Mouse (Mus musculus): Measurements from ENCODE around the gene Cuedc2.

Gene Cuedc2

DNA sequence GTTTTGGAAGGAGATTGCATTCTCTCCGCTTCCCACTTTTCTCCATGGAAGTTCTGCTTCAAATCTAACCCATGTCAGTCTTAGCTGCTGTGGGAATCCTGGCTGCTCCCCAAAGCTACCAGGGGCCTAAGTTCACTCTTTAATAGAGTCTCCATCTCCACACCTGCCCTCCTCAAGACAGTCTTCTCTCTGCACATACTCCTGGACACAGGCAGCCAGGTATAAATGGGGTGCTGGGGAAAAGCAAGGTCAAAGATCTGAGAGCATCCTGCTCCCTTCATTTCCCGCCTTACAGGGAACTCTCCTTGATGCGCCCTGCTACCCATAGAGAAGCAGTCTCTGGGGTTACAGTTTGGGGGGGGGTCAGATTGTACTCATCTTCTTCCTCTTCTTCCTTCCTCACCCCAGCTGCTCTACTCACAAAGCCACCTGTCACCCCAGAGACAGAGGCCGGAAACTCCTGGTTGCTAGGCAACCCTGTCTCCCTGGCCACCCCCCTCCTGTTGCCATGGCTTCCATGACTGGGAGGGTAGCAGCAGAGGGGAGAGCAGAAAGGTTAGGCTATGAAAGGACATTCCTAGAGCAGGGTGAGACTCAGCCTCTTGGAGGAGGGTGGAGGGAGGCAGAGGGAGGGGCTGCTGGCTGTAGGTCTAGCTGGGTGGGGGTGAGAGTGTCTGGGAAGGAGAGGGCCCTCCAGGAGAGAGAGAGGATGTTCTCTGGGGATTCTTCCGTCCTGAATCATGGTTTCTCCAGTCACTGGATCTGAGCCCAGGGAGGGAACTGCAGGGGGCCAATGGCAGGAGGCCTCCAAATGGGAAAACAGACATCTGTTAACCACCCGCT lies 17.2 kb downstream of the Cuedc2 start:
- no peak for DNase-seq (ENCODE audit: low spot score in 2 of 2)

DNA sequence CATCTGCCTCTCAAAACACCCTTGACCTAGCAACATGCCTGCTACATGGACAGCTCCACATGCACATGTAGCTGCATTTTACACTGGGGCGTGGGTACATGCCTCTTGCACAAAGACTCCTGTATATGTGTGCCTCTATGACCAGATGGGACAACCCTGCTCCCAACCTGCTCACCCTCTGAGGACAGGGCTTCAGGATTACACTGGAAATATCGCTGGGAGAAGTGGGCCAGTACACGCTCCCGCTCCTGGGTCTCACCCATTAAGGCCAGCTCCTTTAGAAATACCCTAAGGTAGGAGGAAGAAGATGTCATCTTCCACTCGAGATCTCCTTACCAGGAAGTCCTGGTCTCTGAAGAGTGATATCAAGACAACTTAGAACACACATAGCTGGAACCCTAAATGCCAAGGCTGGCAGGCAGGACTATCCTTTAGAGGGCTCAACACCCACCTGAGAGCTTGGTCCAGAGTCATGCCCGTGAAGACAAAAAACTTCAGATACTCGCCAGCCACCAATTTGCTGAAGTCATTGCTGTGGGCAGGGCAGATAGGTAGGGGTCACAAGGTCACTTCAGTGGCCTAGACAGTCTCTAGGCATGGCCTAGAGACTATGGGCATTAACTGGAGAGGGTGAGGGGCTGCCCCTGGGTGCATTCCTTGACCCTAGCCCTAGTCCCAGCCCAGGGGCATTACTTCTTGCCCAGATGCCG lies 18.3 kb downstream of the Cuedc2 start:
- DNase-seq (ENCODE audit: low spot score in 2 of 2), result no peak

DNA sequence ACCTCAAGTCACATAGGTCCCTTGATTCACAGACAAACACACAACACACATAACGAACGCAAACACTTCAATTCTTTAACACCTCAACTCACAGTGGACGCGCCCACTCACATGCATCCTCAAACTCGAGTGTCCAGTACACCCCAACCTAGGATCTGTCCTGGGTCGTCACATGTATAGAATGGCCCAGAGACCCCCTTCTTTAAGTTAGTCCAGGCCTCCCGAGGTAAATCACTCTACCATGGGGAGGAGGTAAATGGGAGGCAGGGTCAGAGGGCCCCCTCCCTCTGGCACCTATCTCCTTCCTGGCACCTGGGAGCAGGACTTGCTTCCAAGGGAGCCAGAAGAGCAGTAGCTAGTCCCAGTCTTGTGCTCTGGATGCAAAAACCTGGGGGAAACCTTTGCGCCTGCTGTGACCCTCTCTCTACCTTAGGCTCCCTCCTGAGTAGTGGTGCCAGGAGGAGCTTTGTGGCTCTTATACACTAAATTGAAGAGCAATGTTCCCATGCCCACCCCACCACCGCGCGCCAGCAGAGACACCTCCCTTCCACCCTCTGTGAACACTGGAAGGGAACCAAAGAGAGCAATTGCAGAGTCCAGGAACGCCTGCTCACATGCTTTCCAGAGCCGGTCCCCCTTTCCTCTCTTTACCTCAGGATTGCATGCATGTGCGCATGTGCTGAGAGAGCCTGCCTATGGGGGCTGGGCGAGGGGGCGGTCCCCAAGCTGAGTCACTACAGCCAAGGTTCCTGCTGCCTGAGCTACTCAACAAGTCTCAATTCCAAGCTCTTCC lies 19.7 kb downstream of the Cuedc2 start:
- DNase-seq (ENCODE audit: low spot score in 2 of 2), result no peak

DNA sequence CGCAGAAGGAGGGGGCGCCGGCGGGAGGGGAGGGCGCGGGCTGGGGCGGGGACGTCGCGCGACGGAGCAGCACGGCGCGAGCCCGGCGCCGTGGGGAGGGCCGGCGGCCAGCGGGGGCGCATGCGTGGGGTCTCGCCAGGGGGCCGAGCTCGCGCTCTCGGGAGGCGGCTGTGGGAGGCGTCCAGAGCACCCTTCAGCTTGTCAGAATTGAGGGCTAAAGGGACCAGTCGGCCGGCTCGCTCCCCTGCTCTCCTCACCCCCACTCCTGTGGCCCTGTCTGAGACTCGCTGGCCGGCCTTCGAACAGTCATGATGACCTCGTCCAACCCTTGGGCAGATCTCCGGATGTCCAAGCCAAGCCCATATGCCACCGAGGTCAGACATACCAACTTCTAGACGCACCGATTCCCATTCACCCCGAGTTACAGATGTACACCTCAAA lies 20.5 kb downstream of the Cuedc2 start:
- no peak for DNase-seq (ENCODE audit: low spot score in 2 of 2)

DNA sequence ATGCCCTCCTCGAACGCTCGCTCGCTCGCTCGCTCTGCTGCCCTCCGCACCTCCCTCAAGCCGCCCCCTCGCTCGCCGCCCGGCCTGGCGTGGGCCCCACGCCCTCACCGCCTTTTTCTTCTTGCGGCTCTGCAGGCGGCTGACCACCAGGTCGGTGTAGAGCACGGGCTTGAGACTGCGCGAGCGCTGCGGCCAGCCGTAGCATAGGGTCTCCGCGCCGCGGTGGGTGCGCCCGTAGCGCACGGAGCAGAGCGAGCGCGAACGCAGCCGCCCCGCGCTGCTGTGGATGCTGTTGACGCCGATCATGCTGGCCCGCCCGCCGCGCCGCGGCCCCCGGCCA lies 21.0 kb downstream of the Cuedc2 start:
- no peak for DNase-seq (ENCODE audit: low spot score in 2 of 2)

DNA sequence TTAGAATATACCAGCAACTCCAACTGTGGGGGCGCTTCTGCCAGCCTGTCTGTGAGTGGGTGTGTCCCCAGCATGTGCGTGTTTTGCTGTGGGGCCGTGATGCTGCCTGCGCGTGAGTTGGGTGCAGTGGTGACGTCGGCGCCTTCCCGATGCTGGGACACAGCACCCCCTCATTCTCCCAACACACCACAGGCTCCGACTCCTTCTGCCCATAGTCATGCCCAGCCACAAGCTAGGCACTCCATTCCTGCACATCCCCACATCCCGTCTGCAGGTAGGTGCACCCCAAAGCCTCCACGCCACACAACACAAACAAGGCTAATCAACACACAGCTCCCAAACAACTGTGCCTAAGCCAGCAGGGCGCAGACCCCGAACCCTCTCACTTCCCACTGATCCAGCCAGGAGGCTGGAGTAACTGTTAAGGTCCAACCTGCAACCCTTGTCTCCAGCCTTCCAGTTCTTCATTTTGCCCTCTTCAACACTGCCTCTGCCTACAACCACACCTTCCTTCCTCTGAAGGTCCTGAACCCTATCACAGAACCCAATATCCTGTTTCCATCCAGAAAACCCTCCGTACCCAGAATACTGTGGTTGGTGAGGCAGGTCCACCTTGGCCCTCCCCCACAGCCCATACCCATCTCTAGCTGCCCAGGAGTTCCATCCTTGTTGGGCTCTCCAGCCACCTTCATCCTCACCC lies 21.5 kb downstream of the Cuedc2 start:
- no peak for DNase-seq (ENCODE audit: low spot score in 2 of 2)

DNA sequence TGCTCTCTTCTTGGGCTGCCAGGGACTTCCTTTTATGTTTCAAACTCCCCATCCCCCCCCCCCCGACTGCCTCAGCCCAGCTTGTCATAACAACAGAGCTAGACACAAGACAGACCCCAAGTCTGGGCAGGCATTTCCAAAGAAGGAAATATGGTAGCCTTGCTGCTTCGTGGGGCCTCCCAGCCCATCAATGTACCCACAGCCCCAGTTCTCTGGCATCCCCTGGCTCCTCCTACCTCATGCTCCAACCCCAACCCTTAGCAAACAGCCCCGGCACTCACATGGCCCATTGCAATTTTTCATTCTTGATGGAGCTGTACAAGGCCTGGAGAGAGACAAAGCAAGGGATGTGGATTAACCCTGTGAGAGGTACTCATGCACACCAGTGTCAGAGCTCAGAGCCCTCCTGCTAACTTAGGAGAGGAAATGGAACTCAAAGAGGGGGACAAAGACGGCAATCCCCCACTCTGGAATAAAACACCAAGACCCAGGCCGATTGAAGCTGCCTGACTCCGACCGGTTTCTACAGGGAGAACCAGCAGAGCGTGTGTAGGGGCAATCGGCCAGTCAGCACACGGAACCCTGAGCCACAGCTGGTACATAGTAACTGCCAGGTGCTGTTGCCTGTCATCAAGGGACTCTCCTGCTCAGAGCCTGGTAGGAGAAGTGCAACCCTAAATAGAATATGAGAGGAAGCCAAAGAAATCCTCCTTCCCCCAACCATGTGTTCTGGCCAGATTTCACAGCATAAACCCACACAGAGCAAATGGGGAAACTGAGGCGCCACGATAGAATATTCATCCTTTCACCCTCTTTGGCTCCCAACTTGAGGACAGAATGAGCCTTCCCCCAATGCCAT lies 22.5 kb downstream of the Cuedc2 start:
- no peak for DNase-seq (ENCODE audit: low spot score in 2 of 2)

DNA sequence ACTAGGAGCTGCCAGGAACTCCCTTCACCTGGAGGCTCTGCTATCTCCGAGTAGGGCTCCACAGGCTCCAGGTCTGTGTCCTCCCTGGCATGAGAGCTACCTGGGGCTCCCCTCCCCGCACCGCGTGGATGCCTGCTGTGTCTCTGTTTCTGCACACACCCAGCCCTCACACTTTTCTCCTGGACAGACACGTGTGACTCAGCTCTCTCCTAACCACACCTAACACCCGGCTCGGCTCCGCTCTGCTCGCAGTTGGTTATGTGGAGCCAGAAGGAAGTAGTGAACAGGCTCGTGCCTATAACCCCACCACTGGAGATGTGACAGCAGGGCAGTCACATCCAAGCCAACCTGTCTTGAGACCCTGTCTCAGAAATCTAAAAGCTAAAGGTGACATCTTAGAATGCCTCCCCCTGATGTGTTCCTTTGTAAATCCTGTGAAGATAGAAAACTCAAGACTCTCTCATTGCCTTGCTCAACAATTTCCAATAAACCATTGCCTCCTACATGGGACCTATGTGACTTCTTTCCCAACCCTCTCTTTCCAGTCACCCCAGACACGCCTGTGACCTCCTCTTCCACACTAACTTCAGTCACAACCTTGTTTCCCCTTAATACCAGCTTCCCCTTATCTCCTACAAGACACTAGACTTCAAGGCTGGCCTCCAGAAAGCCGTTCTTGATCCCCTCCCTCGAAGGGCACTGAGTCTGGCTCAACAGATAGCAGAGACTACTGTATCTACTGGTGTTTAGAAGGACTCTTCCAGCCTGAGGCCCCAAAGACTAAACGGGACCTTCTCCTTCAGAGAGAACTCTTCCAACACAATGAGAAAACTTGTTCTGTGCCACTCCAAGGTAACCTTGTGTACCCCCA lies 23.4 kb downstream of the Cuedc2 start:
- no peak for DNase-seq (ENCODE audit: low spot score in 2 of 2)

DNA sequence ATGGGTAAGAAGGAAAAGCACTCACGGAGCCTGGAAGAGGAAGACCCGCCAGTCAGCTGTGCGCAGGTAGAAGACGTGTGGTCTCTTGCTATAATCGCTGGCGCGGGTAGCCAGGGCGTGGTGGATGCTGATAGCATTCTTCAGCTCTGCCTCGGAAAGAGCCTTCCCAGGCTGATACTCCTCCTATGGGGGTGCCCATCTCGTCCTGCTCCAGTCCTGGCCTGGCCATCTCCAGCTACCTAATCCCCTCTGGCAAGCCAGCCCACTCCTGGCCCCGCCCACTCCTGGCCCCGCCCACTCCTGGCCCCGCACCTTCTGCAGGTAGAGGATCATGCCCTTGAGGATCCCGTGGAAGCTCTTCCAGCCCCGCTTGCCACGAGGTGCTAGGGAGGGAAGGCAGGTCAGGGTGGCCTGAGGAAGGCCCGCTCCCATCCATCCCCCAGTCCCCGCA lies 24.3 kb downstream of the Cuedc2 start:
- DNase-seq (ENCODE audit: low spot score in 2 of 2), result no peak

DNA sequence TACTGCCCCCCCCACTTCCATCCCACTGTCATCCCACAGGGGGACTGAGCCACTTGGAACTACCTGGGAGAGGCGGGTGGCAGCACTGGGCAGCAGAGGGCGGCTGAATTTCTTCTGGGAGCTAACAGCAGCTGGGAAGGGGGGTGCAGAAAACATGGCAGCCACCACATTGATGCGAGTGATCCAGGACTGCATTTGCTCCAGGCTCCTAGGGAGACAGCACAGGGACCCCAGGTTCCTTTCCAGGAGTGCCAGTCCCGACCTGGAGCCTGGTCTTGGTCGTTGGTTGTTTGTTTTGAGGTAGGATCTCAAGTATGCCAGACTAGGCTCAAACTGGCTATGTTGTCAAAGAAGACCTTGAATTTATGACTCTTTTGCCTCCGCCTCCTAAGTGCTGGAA lies 24.9 kb downstream of the Cuedc2 start:
- no peak for DNase-seq (ENCODE audit: low spot score in 2 of 2)

DNA sequence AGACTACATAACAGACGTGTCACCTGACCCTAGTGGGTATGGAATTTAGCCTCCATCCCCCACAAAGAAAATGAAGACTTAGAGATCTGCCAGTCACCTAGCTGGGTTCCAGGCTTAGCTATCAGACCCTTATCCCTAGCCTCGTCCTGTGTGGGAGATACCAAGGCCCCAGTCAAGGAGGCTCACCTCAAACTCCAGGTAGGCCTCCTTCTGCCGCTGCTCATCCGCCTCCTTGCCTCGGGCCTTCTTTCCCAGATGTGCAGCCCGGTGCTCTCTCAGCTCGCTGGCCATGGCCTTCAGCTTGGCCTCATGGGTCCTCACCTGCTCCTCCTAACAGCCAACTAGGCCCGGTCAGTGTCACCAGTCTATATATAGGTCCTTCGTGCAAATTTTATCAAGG lies 25.4 kb downstream of the Cuedc2 start:
- DNase-seq (ENCODE audit: low spot score in 2 of 2), result no peak

DNA sequence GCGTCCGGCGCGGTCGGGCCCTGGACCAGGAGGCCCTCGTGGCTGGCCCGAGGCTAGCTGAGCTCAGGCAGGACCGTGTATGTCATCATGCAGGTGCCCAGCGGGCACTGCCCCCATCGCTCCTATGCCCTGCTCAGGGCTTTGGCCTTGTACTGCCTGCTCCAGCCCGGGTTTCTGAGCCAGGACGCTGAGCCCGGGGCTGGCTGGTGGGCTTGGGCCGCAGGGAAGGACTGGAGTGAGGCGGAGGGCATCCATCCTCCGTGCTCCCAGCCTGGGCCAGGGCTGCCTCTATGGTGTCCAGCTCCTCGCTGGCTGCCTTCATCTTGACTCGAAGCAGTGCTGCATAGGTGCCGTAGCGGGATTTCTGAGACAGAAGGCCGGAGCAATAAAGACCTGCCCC lies 25.9 kb downstream of the Cuedc2 start:
- no peak for DNase-seq (ENCODE audit: low spot score in 2 of 2)

DNA sequence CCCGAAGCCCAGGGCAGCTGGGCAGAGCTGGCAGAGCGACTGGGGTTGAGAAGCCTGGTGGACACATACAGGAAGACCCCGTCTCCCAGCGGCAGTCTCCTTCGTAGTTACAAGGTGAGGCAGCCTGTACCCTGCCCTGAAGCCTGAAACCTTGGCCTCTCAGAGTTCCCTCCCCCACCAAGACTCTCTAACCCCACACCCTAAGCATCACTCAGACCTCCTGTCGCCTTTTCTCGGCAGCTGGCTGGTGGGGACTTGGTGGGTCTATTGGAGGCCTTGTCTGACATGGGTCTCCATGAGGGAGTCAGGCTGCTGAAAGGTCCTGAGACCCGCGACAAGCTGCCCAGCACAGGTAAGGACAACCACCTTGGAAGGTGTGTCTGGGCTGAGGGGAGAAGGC lies 27.2 kb downstream of the Cuedc2 start:
- no peak for DNase-seq (ENCODE audit: low spot score in 2 of 2)

DNA sequence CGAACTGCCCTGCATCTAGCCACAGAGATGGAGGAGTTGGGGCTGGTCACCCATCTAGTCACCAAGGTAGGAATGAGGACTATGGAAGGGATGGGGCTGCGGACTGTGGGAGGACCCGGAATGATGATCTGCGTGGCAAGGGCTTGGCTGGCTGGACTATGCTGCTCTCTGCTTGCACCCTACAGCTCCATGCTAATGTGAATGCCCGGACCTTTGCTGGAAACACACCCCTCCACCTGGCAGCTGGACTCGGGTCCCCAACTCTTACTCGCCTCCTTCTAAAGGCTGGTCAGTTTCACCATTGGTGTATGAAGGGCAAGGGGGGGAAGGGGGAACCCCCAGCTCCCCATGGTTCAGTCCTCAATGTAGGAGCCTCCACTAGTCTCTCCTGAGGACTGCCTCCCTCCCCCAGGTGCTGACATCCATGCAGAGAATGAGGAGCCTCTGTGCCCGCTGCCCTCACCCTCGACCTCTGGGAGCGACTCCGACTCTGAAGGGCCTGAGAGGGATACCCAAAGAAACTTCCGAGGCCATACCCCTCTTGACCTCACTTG lies 28.1 kb downstream of the Cuedc2 start:
- no peak for DNase-seq (ENCODE audit: low spot score in 2 of 2)

DNA sequence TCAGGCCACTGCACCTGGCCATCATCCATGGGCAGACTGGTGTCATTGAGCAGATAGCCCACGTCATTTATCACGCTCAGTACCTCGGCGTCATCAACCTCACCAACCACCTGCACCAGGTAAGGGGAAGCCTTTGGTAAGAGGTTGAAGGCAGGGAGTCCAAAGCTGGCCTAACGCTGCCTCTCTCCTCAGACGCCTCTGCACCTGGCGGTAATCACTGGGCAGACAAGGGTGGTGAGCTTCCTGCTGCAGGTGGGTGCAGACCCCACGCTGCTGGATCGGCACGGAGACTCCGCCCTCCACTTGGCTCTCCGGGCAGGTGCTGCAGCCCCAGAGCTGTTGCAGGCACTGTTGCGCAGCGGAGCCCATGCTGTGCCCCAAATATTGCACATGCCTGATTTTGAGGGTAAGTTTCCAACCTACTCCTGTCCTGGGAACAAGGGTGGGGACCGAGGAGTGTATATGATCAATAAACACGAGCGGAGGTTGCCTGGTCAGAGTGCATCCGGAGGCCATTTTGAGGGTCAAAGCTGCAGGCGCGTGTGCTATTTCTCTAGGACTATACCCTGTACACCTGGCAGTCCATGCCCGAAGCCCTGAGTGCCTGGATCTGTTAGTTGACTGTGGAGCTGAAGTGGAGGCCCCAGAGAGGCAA lies 28.7 kb downstream of the Cuedc2 start:
- no peak for DNase-seq (ENCODE audit: low spot score in 2 of 2)

DNA sequence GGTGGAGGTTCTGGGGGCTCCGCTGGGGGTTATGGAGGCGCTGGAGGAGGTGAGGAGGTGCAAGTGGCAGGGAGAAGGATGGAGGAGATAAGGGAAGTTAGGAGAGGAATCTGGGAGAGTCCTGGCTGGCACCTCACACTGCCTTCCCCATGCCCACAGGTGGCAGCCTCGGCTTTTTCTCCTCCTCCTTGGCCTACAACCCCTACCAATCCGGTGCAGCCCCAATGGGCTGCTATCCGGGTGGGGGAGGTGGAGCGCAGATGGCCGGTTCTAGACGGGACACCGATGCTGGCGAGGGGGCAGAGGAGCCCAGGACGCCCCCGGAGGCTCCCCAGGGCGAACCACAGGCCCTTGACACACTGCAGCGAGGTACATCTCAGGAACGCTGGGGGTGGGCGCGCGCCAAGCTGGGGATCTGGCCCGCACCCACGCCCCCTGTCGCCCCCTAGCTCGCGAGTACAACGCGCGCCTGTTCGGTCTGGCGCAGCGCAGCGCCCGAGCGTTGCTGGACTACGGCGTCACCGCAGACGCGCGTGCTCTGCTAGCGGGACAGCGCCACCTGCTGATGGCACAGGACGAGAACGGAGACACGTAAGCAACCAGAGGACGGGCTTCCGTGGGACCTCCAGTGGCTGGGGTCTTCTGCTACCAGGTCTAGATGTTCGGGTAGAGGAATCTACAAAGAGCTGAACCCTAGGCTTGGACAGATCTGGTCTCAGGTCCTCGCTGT lies 29.6 kb downstream of the Cuedc2 start:
- DNase-seq (ENCODE audit: low spot score in 2 of 2), result peak; percentile 56 to 68

DNA sequence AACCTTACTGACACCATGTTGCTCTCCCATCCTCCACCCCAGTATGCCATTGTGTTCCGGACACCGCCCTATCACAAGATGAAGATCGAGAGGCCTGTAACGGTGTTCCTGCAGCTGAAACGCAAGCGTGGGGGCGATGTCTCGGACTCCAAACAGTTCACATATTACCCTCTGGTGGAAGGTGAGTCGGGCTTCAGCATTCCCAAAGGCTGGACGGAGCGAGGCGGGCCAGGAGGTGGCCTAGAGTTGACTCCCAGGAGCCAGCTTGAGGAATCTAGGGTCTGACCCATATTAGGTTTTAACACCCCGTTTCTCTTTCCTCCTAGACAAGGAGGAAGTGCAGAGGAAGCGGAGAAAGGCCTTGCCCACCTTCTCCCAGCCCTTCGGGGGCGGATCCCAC lies 30.2 kb downstream of the Cuedc2 start:
- no peak for DNase-seq (ENCODE audit: low spot score in 2 of 2)

DNA sequence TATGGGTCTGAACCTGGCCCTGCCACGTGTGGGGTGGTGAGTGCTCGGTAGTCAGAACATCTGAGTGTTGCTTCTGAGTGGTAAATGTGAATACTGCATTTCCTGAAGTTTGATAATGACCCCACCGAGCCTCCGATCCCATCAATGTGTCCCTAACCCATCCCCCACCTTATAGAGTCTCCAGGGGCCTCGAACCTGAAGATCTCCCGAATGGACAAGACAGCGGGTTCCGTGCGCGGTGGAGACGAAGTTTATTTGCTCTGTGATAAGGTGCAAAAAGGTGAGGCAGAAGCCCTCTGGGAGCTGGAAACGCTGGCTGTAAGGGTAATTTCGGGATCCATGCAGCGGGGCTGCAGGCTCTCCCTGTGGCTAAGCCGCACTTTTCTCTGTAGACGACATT lies 30.7 kb downstream of the Cuedc2 start:
- no peak for DNase-seq (ENCODE audit: low spot score in 2 of 2)

Data from heart, adult 9 months (tissue).